Mouse (Mus musculus) Muller cell, postnatal 12 days (primary cell): ENCODE data around the gene Cgrrf1.

Experiments used
- DNase-seq: peaks from one replicate; pipeline ENCODE4 v3.0.0-alpha.2; 2015; ENCODE audit errors: inconsistent ontology term

Gene Cgrrf1

GRCm38 (mm10) chr14:46821873-46822716, 9.8 kb upstream of the Cgrrf1 start, which contains the start of gene Gmfb:
Gene Gmfb, minus strand, starts transcription at chr14:46822242.
- peak; percentile 95 for DNase-seq

- DNase-seq = no peak
Measured at GRCm38 (mm10) chr14:46823996-46824395, 7.9 kb upstream of the Cgrrf1 start.

GRCm38 (mm10) chr14:46827430-46827829, 4.5 kb upstream of the Cgrrf1 start:
- no peak for DNase-seq

GRCm38 (mm10) chr14:46831295-46831694, 630 bp upstream of the Cgrrf1 start:
- no peak for DNase-seq

GRCm38 (mm10) chr14:46832354-46833272, 688 bp downstream of the Cgrrf1 start:
- peak; percentile 63 for DNase-seq

- no peak for DNase-seq
Measured at GRCm38 (mm10) chr14:46839326-46839725, 7.4 kb downstream of the Cgrrf1 start.

GRCm38 (mm10) chr14:46845706-46846105, 13.8 kb downstream of the Cgrrf1 start:
- no peak for DNase-seq

- no peak for DNase-seq
Measured at GRCm38 (mm10) chr14:46848063-46848590, 16.2 kb downstream of the Cgrrf1 start.

- DNase-seq = no peak
Measured at GRCm38 (mm10) chr14:46848736-46849135, 16.8 kb downstream of the Cgrrf1 start.

- no peak for DNase-seq
Measured at GRCm38 (mm10) chr14:46849769-46850168, 17.8 kb downstream of the Cgrrf1 start.

- no peak for DNase-seq
Measured at GRCm38 (mm10) chr14:46853677-46854076, 21.8 kb downstream of the Cgrrf1 start.

GRCm38 (mm10) chr14:46862922-46863321, 31.0 kb downstream of the Cgrrf1 start:
- no peak for DNase-seq

- peak; percentile 55 for DNase-seq
Measured at GRCm38 (mm10) chr14:46880935-46881334, 49.0 kb downstream of the Cgrrf1 start.

GRCm38 (mm10) chr14:46881581-46882430, 49.9 kb downstream of the Cgrrf1 start:
- DNase-seq = peak; percentile 79

GRCm38 (mm10) chr14:46882431-46883067, 50.6 kb downstream of the Cgrrf1 start, which contains the start of gene Samd4:
Gene Samd4, plus strand, starts transcription at chr14:46882854.
- peak; percentile 98 for DNase-seq

GRCm38 (mm10) chr14:46883068-46883870, 51.3 kb downstream of the Cgrrf1 start:
- peak; percentile 78 for DNase-seq

- DNase-seq = peak; percentile 79
Measured at GRCm38 (mm10) chr14:46883871-46884441, 52.0 kb downstream of the Cgrrf1 start.

- peak; percentile 87 for DNase-seq
Measured at GRCm38 (mm10) chr14:46884701-46885428, 52.9 kb downstream of the Cgrrf1 start.

- no peak for DNase-seq
Measured at GRCm38 (mm10) chr14:46885429-46885755, 53.5 kb downstream of the Cgrrf1 start.
